Mouse (Mus musculus) small intestine, adult 2 months (tissue): ENCODE results near the gene Olfr1507.

ENCODE experiments used
- CTCF ChIP-seq: fragments of 200-500 bp; IDR thresholded peaks from 2 replicates; pipeline ENCODE4 v1.5.1; 2012; ENCODE audit warnings: low read depth, mild to moderate bottlenecking, control low read depth, inconsistent platforms, low read length, moderate library complexity, mixed read lengths; ENCODE audit not compliant: insufficient replicate concordance, insufficient read length; ENCODE audit errors: extremely low read depth
- POLR2A ChIP-seq: fragments of 200-500 bp; IDR thresholded peaks from 2 replicates; pipeline ENCODE4 v1.6.1; 2012; ENCODE audit warnings: low read depth, mild to moderate bottlenecking, control low read depth, inconsistent platforms, low read length, moderate library complexity

GRCm38 (mm10) chr14:52533336-52533735, 37.8 kb upstream of the Olfr1507 start:
- no peak for TF ChIP-seq CTCF
- TF ChIP-seq POLR2A, result no peak
